Mouse (Mus musculus) heart, postnatal 0 days (tissue): ENCODE measurements around the gene Pde4b.

Source experiments
- CTCF ChIP-seq: IDR thresholded peaks from 2 replicates; pipeline ENCODE4 v1.5.1; 2016; ENCODE audit warnings: antibody characterized with exemption, control low read depth, low read depth
- EP300 ChIP-seq: IDR thresholded peaks from 2 replicates; pipeline ENCODE4 v1.6.1; 2016; ENCODE audit warnings: antibody characterized with exemption, low read depth

GRCm38 (mm10) chr4:102606825-102607224, 519.5 kb downstream of the Pde4b start:
- TF ChIP-seq EP300 (no peak), CTCF (no peak)
